Mouse (Mus musculus) left cerebral cortex, adult 11 months (tissue): ENCODE data around the gene Msto1.
"Not testable (repeated sequence)": the region's sequence is repeated elsewhere in the genome, so short reads cannot be mapped to it uniquely, and the experiment has no call there.

ENCODE experiments used
- DNase-seq: peaks from one replicate; pipeline ENCODE4 v3.0.0; 2022; ENCODE audit warnings: low spot score

Gene Msto1

GRCm38 (mm10) chr3:88913511-88914383 lies at the start of gene Msto1:
Gene Msto1 (minus strand): TSS chr3:88913999.
- peak; percentile 87 for DNase-seq

DNA sequence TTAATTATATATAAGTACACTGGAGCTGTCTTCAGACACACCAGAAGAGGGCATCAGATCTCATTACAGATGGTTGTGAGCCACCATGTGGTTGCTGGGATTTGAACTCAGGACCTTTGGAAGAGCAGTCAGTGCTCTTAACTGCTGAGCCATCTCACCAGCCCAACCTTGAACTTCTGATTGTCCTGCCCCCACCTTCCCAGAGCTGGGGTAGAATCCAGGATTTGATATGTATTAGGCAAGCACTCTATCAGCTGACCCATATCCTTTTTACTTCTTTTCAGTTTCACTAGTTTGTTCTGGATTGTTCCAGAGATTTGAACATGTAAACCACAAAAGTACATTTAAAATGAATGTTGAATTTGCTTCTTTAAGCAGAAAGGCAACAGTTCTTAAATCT lies 49.4 kb upstream of the Msto1 start:
- DNase-seq, result not testable (repeated sequence)

GRCm38 (mm10) chr3:88953736-88954135 lies 39.9 kb upstream of the Msto1 start:
- no peak for DNase-seq

- no peak for DNase-seq
Measured at GRCm38 (mm10) chr3:88953246-88953645, 39.4 kb upstream of the Msto1 start.

DNA sequence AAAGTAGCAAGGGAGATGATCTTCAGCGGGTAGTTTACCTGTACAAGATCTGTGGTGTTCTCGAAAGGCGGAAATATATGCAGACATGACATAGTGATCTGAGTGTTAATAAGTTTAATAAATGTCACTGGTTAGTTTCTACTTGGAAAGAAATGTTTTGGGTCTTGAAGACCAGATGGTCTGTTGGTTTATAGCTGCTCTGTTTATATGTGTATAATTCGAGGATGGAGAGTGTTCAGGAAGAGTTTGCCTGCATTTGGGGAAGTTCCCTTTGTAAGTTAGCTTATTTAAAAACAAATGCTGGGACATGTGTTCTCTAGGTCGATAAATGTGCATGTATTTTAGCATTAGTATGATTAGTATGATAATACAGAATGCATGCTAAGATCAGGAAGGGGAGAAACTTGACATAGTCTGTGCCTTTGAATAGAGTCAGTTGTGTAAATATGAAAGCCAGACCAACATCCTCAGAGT lies 37.6 kb upstream of the Msto1 start:
- no peak for DNase-seq

DNA sequence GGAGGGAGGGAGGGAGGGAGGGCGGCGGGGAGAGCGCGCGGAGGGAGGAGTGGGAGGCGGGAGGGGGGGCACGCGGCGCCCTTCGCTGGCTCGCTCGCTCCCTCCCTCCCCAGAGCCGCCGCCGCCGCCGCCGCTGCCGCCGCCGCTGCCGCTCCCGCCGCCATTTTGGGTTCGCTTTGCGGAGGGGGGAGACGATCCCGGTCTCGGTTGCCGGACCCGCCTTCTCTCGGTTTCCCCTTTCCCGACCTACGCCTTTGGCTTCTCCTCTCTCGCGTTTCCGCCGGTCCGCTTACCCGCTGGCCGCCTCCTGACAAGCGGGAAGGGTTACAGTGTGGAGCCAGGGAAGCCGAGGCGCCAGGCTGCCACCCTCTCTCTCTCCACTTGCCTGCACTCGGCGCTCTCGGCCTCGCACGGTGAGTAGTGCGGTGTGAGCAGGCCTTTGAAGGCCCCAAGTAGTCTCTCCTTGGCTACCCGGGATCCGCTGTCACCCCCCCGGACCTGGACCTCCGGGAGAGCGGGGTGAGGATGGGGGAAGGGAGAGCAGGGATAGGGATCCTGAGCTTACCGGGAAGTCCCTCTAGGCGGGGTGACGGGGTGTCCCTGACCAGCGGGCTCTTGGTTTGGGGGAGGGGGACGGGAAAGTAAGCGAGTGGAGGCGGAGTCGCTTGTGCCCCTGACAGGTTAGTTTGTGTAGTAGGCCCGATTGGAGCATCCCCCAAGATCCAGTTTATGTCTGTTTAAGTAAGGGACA lies 37.0 kb upstream of the Msto1 start, which contains the start of the genes Ash1l and Dap3:
TSS of gene Ash1l (plus strand) at position 47 of the 751 bp plus-strand sequence.
TSS of gene Dap3 (minus strand) at position 606 of the 751 bp plus-strand sequence.
- DNase-seq, result peak; percentile 45

- peak; percentile 73 for DNase-seq
Measured at GRCm38 (mm10) chr3:88949786-88950575, 36.2 kb upstream of the Msto1 start.

DNA sequence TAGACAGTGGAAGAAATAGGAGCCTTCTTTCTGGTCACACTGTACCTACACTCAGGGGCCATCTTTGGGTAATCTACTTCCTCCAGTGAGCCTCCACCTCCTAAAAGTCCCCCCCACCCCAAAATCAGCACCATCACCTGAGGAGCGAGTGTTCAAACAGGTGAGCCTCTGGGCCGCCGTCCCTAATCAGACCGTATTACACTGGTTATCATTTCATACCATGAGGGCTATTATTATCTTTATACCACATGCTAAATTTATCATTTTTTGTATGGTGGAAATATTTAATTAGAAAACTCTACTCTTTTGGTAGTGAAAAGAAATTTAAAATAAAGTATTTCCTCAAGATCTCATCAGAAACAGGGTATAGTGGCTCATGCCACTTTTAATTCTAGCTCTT lies 30.3 kb upstream of the Msto1 start:
- DNase-seq, result no peak

DNA sequence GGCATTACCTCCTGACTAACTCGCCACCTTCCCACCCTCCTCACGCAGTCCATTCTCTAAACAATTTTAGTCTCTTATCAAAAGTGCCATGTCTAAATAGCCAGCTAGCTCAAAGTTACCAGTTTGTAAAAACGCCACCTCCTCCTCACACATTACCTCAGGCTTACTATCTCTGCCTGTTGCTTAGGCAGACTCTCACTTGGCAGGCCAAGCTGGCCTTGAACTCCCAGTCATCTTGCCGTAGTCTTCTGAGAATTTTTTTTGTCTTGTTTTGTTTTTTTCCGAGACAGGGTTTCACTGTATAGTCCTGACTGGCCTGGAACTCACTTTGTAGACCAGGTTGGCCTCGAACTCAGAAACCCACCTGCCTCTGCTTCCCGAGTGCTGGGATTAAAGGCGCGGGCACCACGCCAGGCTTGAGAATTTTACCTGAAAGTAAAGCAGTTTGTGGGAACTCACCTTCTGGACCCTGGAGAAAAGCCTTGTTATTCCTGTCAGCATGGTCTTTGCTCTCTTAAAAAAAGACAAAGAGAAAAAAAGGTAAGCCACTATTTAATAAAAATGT lies 28.6 kb upstream of the Msto1 start:
- DNase-seq, result no peak

DNA sequence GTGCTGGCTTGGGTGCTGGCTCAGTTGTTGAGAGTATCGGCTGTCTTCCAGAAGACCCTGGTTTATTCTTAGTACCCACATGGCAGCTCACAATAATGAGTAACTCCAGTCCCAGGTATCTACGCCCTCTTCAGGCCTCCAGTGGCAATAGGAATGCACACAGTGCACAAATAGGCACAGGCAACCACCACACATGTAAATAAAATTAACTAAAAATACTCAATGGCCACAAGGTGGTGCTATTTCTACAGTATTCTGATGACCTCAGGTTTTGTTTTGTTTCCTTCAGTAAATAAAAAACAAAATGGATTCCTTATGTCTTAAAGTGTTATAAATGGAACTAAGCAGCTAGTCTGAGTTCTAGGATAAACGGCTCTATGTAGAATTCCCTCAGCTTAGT lies 25.9 kb upstream of the Msto1 start:
- no peak for DNase-seq

DNA sequence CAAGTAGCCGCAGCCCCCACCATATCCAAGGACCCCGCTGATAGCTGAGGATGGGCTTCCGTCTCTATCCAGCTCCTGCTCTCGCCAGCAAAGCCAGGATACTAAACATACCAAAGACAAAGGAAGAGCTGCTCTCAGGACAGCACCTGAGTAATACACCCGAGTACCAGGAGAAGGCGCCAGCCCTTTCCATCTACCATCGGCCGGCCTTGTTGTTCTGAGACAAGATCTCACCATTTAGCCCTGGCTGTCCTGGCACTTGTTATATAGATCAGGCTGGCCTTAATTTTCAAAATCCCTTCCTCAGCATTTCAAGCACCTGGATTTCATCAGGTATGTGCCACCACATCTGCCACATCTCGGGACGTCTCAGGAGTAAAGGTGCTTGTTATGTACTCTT lies 25.3 kb upstream of the Msto1 start:
- no peak for DNase-seq

DNA sequence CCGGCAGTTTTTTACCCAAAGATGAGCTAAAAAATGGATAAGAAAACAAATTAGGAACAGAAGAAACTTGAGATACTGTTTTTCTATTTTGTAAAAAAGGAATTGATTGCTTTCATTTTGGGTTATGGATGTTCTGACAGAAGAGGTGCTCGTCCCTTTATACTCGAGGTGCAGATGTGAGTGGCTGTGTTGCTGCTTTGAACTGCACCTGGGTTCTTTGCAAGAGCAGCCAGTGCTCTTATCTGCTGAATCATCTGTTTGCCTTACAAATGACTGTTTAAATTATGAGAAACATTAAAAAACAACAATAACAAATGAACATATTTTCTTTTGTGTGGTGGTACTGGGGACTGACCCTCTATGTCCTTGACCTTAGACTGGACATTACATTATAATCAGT lies 15.7 kb upstream of the Msto1 start:
- no peak for DNase-seq

GRCm38 (mm10) chr3:88925651-88926050 lies 11.9 kb upstream of the Msto1 start:
- DNase-seq, result no peak

- no peak for DNase-seq
Measured at GRCm38 (mm10) chr3:88923989-88924591, 10.3 kb upstream of the Msto1 start.

GRCm38 (mm10) chr3:88921411-88921810 lies 7.6 kb upstream of the Msto1 start:
- DNase-seq, result no peak

DNA sequence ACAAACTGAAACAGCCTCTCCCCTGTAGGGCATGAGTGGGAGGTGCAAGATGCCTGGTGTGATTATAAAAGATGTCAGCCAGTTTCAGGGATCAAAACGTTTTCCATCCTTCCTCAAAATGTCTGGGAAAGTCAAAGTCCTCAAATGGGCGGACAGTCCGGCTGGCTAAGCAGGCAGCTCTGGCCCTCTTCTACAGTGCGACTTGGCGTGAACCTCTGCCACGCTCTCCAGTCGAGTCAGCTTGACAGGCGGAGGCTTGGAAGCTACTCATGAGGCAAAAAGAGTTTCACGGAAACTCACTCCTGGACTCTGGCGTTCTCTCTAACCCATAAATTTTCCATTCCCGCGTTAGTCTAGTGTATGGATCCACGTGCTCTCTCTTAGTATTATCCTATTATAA lies 5.2 kb upstream of the Msto1 start:
- no peak for DNase-seq

- no peak for DNase-seq
Measured at GRCm38 (mm10) chr3:88914384-88914810, 598 bp upstream of the Msto1 start.

DNA sequence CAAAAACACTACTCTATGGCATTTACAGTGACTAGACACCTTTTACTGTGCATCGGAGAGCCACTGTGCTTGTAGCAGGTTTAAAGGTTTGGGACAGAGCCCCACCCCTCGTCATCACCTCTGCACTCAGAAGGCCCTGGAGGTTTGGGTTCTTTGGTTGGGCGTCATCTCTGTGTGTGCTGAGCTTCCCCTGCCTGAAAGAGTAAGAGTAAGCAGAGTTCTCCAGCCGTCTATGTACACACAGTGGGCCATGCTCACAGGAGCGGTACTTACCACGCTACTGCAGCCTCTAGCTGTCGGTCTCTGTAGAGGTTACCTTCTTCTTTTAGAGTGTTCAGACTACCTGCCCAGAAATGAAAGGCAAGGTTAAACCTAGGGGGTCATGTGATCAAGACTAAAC lies 1.2 kb downstream of the Msto1 start:
- no peak for DNase-seq

- DNase-seq, result no peak
Measured at GRCm38 (mm10) chr3:88906393-88907159, 7.2 kb downstream of the Msto1 start.

- DNase-seq, result no peak
Measured at GRCm38 (mm10) chr3:88905741-88906140, 8.1 kb downstream of the Msto1 start.

GRCm38 (mm10) chr3:88905209-88905608 lies 8.6 kb downstream of the Msto1 start:
- no peak for DNase-seq
